Mouse (Mus musculus): ENCODE results near the gene Zfp422.
"Not testable (repeated sequence)": the region's sequence is repeated elsewhere in the genome, so short reads cannot be mapped to it uniquely, and the experiment has no call there.

Zfp422 gene

GRCm38 (mm10) chr6:116650406-116650805, 21.6 kb upstream of the Zfp422 start, which contains the start of gene Depp1:
Gene Depp1, plus strand, starts transcription at chr6:116650609.
- no peak for DNase-seq (ENCODE audit: extremely low spot score, low spot score)

GRCm38 (mm10) chr6:116649811-116650210, 21.0 kb upstream of the Zfp422 start:
- DNase-seq (ENCODE audit: extremely low spot score, low spot score) = no peak

GRCm38 (mm10) chr6:116647763-116648162, 19.0 kb upstream of the Zfp422 start:
- DNase-seq (ENCODE audit: extremely low spot score, low spot score) = no peak

GRCm38 (mm10) chr6:116644335-116644734, 15.5 kb upstream of the Zfp422 start:
- no peak for DNase-seq (ENCODE audit: extremely low spot score, low spot score)

GRCm38 (mm10) chr6:116643881-116644280, 15.1 kb upstream of the Zfp422 start:
- DNase-seq (ENCODE audit: extremely low spot score, low spot score) = no peak

- DNase-seq (ENCODE audit: extremely low spot score, low spot score) = no peak
Observed at GRCm38 (mm10) chr6:116642942-116643341, 14.1 kb upstream of the Zfp422 start.

- DNase-seq (ENCODE audit: extremely low spot score, low spot score) = no peak
Observed at GRCm38 (mm10) chr6:116639663-116640062, 10.9 kb upstream of the Zfp422 start.

- no peak for DNase-seq (ENCODE audit: extremely low spot score, low spot score)
Observed at GRCm38 (mm10) chr6:116638871-116639270, 10.1 kb upstream of the Zfp422 start.

- DNase-seq (ENCODE audit: extremely low spot score, low spot score) = no peak
Observed at GRCm38 (mm10) chr6:116637496-116637895, 8.7 kb upstream of the Zfp422 start.

GRCm38 (mm10) chr6:116636581-116637235, 7.9 kb upstream of the Zfp422 start:
- DNase-seq (ENCODE audit: extremely low spot score, low spot score) = no peak

- DNase-seq (ENCODE audit: extremely low spot score, low spot score) = no peak
Observed at GRCm38 (mm10) chr6:116635251-116636180, 6.7 kb upstream of the Zfp422 start.

- DNase-seq (ENCODE audit: extremely low spot score, low spot score) = no peak
Observed at GRCm38 (mm10) chr6:116633741-116634695, 5.2 kb upstream of the Zfp422 start.

GRCm38 (mm10) chr6:116632129-116632528, 3.3 kb upstream of the Zfp422 start:
- peak; percentile 63 for DNase-seq (ENCODE audit: extremely low spot score, low spot score)

GRCm38 (mm10) chr6:116629766-116630165, 967 bp upstream of the Zfp422 start:
- no peak for DNase-seq (ENCODE audit: extremely low spot score, low spot score)

- DNase-seq (ENCODE audit: extremely low spot score, low spot score) = no peak
Observed at GRCm38 (mm10) chr6:116628095-116628494, 704 bp downstream of the Zfp422 start.

GRCm38 (mm10) chr6:116626417-116626816, 2.4 kb downstream of the Zfp422 start:
- not testable (repeated sequence) for DNase-seq (ENCODE audit: extremely low spot score, low spot score)

- DNase-seq (ENCODE audit: extremely low spot score, low spot score) = no peak
Observed at GRCm38 (mm10) chr6:116621318-116622023, 7.3 kb downstream of the Zfp422 start.

GRCm38 (mm10) chr6:116618073-116618472, 10.7 kb downstream of the Zfp422 start:
- DNase-seq (ENCODE audit: extremely low spot score, low spot score) = no peak

GRCm38 (mm10) chr6:116615719-116616118, 13.1 kb downstream of the Zfp422 start:
- DNase-seq (ENCODE audit: extremely low spot score, low spot score) = no peak

- DNase-seq (ENCODE audit: extremely low spot score, low spot score) = no peak
Observed at GRCm38 (mm10) chr6:116607230-116607629, 21.6 kb downstream of the Zfp422 start.

GRCm38 (mm10) chr6:116600969-116601368, 27.8 kb downstream of the Zfp422 start:
- not testable (repeated sequence) for DNase-seq (ENCODE audit: extremely low spot score, low spot score)

Measured in neural tube, embryonic 10.5 days (tissue).